Mouse (Mus musculus) effector memory CD4-positive, alpha-beta T cell, adult 7 months (primary cell): Measurements from ENCODE around the gene Timm44. TPM values are rescaled to one million over a fixed set of nuclear protein-coding genes. Genes with fewer than 3 reads are reported as not detected.

Experiments
- polyA plus RNA-seq: library from polyadenylated mRNA; unstranded; fragments of 100-300 nt; shearing (Covaris generic); gene quantifications from one replicate; pipeline ENCODE4 v1.2.1, GENCODE M21; 2017

The Timm44 gene
- 49.1 TPM for polyA plus RNA-seq

GRCm38 (mm10) chr8:4275275-4276110 is at the start of gene Timm44:
Timm44 (minus strand) TSS chr8:4275913.

GRCm38 (mm10) chr8:4324983-4325750 is 49.5 kb upstream of the Timm44 start, which contains the start of the genes Ccl25 and Elavl1:
Ccl25 (plus strand) TSS chr8:4325210.
Elavl1 (minus strand) TSS chr8:4325413.

GRCm38 (mm10) chr8:4259125-4259804 is 16.4 kb downstream of the Timm44 start, which contains the start of gene Ctxn1:
Ctxn1 (minus strand) TSS chr8:4259274.

GRCm38 (mm10) chr8:4252934-4253841 is 22.5 kb downstream of the Timm44 start, which contains the start of gene Snapc2:
Snapc2 (plus strand) TSS chr8:4253080.

GRCm38 (mm10) chr8:4247951-4248540 is 27.7 kb downstream of the Timm44 start, which contains the start of gene Tgfbr3l:
Tgfbr3l (plus strand) TSS chr8:4248214.

GRCm38 (mm10) chr8:4238434-4239192 is 37.1 kb downstream of the Timm44 start, which contains the start of the genes Map2k7 and Gm49320:
Map2k7 (plus strand) TSS chr8:4238740.
Gm49320 (plus strand) TSS chr8:4238865.

GRCm38 (mm10) chr8:4226739-4227347 is 48.9 kb downstream of the Timm44 start, which contains the start of gene Lrrc8e:
Lrrc8e (plus strand) TSS chr8:4226827.

GRCm38 (mm10) chr8:4216791-4217621 is 58.7 kb downstream of the Timm44 start, which contains the start of gene Prr36:
Prr36 (minus strand) TSS chr8:4217459.

Other genes starting within 250 kb of the Timm44 start
- 0.38 TPM for gene Cd209f, start 170.1 kb downstream of the Timm44 start, polyA plus RNA-seq
- gene Cd209g, start 141.8 kb downstream of the Timm44 start, polyA plus RNA-seq: 0.87 TPM
- gene Evi5l, start 109.3 kb downstream of the Timm44 start, polyA plus RNA-seq: 10.3 TPM
- gene Prr36, start 58.5 kb downstream of the Timm44 start, polyA plus RNA-seq: 0.12 TPM
- gene Lrrc8e, start 49.1 kb downstream of the Timm44 start, polyA plus RNA-seq: 0.26 TPM
- gene Map2k7, start 37.2 kb downstream of the Timm44 start, polyA plus RNA-seq: 80.1 TPM
- gene Gm49320, start 37.0 kb downstream of the Timm44 start, polyA plus RNA-seq: 0.35 TPM
- 1.1 TPM for gene Tgfbr3l, start 27.7 kb downstream of the Timm44 start, polyA plus RNA-seq
- 13.9 TPM for gene Snapc2, start 22.8 kb downstream of the Timm44 start, polyA plus RNA-seq
- gene Ctxn1, start 16.6 kb downstream of the Timm44 start, polyA plus RNA-seq: 0.95 TPM
- gene Ccl25, start 49.3 kb upstream of the Timm44 start, polyA plus RNA-seq: 4.7 TPM
- 211 TPM for gene Elavl1, start 49.5 kb upstream of the Timm44 start, polyA plus RNA-seq
- gene Cers4, start 217.1 kb upstream of the Timm44 start, polyA plus RNA-seq: 46.0 TPM